Mouse (Mus musculus) E14TG2a.4 (cell line): Measurements from ENCODE around the gene 4930522H14Rik.
A peak's percentile ranks its signal among the peaks of the same experiment; 100 is the strongest.

Source experiments
- H3K27me3 ChIP-seq: 2 replicates; pipeline ENCODE4 v1.6.1; 2014; ENCODE audit warnings: low read length, control low read depth; ENCODE audit not compliant: insufficient read depth
- H3K36me3 ChIP-seq: 2 replicates; pipeline ENCODE4 v1.6.1; 2014; ENCODE audit warnings: low read length, control low read depth; ENCODE audit not compliant: insufficient read depth
- H3K4me1 ChIP-seq: replicated peaks from 2 replicates; pipeline ENCODE4 v1.6.1; 2014; ENCODE audit warnings: low read depth, low read length, control low read depth
- H3K4me3 ChIP-seq: replicated peaks from 2 replicates; pipeline ENCODE4 v1.5.1; 2014; ENCODE audit warnings: mild to moderate bottlenecking, low read length
- H3K9me3 ChIP-seq: 2 replicates; pipeline ENCODE4 v1.6.1; 2014; ENCODE audit warnings: low read length, control low read depth
- CTCF ChIP-seq: conservative IDR thresholded peaks from 2 replicates; pipeline ENCODE4 v1.5.1; 2014; ENCODE audit warnings: low read length
- NANOG ChIP-seq: IDR thresholded peaks from 2 replicates; pipeline ENCODE4 v1.6.1; 2014; ENCODE audit warnings: borderline replicate concordance, low read length, mixed read lengths
- POU5F1 ChIP-seq: IDR thresholded peaks from 2 replicates; pipeline ENCODE4 v1.6.1; 2014; ENCODE audit warnings: low read length, borderline replicate concordance

Gene 4930522H14Rik

GRCm38 (mm10) chr4:109550338-109551150, 19.4 kb upstream of the 4930522H14Rik start:
- Histone ChIP-seq H3K36me3 (no peaks in the 10 kb centered on the region), H3K9me3 (peaks cover 8% of the 10 kb centered on the region), H3K4me3 (no peak overlapping the region), H3K4me1 (no peaks in the 10 kb centered on the region), H3K27me3 (no peaks in the 10 kb centered on the region)
- TF ChIP-seq NANOG = no peak
- TF ChIP-seq CTCF = no peak
- TF ChIP-seq POU5F1 = no peak

DNA sequence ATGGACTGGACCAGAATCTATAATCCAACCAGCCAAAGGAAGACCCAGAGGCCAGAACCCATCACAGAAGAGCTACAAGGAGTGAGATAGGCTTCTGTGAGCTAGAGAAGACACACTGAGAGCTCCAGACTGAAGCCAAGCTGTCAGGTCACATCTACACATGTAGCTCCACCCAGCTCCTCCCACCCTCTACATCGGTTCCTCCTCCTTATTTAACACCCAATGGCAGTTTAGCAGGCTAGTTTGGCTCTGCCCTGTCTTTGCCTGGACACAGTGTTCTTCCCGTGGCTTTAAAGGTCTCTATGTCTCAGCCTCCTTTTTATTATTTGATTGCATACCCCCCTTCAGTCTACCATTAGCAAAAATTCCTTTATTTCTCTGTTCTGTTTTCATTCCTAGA, 16.2 kb upstream of the 4930522H14Rik start:
- H3K4me3 ChIP-seq = no peak overlapping the region
- no peaks in the 10 kb centered on the region for H3K36me3 ChIP-seq
- no peaks in the 10 kb centered on the region for H3K4me1 ChIP-seq
- H3K9me3 ChIP-seq = no peaks in the 10 kb centered on the region
- H3K27me3 ChIP-seq = no peaks in the 10 kb centered on the region
- TF ChIP-seq NANOG = no peak
- TF ChIP-seq CTCF = no peak
- no peak for TF ChIP-seq POU5F1

DNA sequence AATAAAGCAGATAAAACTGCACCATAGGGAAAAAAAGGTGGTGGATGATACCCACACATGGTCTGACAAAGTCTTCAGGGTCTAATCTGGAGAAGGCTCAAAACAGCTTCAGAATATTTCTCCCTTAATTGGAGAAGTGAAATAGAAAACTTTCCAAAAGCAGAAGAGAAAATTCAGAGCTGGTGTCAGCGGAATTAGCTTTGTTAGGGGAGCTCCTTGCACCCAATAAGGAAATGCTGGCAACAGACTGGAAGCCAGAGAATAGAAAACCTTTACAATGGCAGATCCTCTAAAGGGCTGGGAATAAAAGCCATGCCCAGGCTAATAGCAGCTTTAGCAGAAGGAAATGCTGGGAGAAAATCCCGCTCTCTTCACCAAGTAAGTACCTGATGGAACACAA, 15.4 kb upstream of the 4930522H14Rik start:
- no peaks in the 10 kb centered on the region for H3K36me3 ChIP-seq
- H3K27me3 ChIP-seq = no peaks in the 10 kb centered on the region
- TF ChIP-seq CTCF (no peak), POU5F1 (no peak), NANOG (no peak)
- no peak overlapping the region for H3K4me3 ChIP-seq
- H3K4me1 ChIP-seq = no peaks in the 10 kb centered on the region
- no peaks in the 10 kb centered on the region for H3K9me3 ChIP-seq

GRCm38 (mm10) chr4:109530245-109530816, 766 bp downstream of the 4930522H14Rik start:
- Histone ChIP-seq H3K36me3 (no peaks in the 10 kb centered on the region), H3K27me3 (no peaks in the 10 kb centered on the region; the same call in 1 of the 2 replicates), H3K4me3 (no peak overlapping the region), H3K4me1 (no peaks in the 10 kb centered on the region), H3K9me3 (no peaks in the 10 kb centered on the region)
- no peak for TF ChIP-seq CTCF
- no peak for TF ChIP-seq NANOG
- no peak for TF ChIP-seq POU5F1

DNA sequence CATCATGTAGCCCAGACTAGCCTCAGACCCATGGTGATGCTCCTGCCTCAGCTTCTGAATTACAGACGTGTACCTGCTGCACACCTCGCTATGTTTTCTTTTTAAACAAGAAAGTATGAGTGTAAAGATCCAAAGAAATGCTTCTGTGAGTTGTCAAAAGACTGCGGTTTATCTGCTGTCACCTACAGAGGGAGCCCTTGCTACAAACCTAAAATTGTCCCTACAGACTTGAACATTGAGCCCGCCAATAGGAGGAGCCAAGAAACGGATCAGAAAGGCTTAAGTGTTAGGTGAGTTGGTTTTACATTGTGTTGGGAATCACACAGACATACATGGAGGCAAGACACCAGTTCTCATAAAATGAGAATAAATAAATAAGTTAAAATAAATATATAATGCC, 26.2 kb downstream of the 4930522H14Rik start:
- H3K4me1 ChIP-seq = no peaks in the 10 kb centered on the region
- TF ChIP-seq CTCF (peak; percentile 50), NANOG (no peak)
- no peaks in the 10 kb centered on the region for H3K9me3 ChIP-seq
- H3K36me3 ChIP-seq = no peaks in the 10 kb centered on the region
- no peak overlapping the region for H3K4me3 ChIP-seq
- no peaks in the 10 kb centered on the region; the same call in 1 of the 2 replicates for H3K27me3 ChIP-seq

DNA sequence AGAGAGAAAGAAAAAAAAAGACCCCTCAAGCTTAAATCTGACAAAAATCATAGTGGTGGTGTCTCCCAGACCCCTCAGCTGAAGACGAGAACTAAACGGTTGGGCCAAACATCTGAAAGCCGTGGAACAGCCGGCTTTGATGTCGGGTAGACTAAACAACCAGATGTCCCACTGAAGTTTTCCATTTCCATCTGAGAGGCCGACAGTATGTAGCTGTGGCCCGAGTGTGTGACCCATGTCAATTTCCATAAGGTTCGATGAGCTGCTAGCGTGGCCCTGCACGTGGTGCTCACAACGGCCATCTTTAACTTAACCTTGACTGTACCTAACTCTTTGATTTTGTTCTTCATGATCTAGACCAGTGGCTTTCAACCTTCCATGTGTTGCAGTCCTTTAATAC, 32.6 kb downstream of the 4930522H14Rik start:
- peaks cover 5% of the 10 kb centered on the region; the same call in 1 of the 2 replicates for H3K4me1 ChIP-seq
- no peak overlapping the region for H3K4me3 ChIP-seq
- peaks cover 4% of the 10 kb centered on the region; the same call in 1 of the 2 replicates for H3K9me3 ChIP-seq
- TF ChIP-seq POU5F1 (no peak), NANOG (no peak), CTCF (no peak)
- no peaks in the 10 kb centered on the region for H3K36me3 ChIP-seq
- H3K27me3 ChIP-seq = no peaks in the 10 kb centered on the region; the same call in 1 of the 2 replicates

- no peak overlapping the region for H3K4me3 ChIP-seq
Observed at GRCm38 (mm10) chr4:109493581-109493980, 37.5 kb downstream of the 4930522H14Rik start.

GRCm38 (mm10) chr4:109488812-109489211, 42.3 kb downstream of the 4930522H14Rik start:
- H3K4me3 ChIP-seq = no peak overlapping the region
- H3K9me3 ChIP-seq = peaks cover 4% of the 10 kb centered on the region; the same call in 1 of the 2 replicates
- H3K36me3 ChIP-seq = no peaks in the 10 kb centered on the region
- H3K27me3 ChIP-seq = peaks cover 11% of the 10 kb centered on the region
- H3K4me1 ChIP-seq = 0 out of 2 replicates have a peak, but pooled peaks cover 5% of the 10 kb centered on the region
- no peak for TF ChIP-seq POU5F1
- TF ChIP-seq CTCF = no peak
- no peak for TF ChIP-seq NANOG

More at GRCm38 (mm10) chr4:109493581-109493980, 37.5 kb downstream of the 4930522H14Rik start:
- peaks cover 5% of the 10 kb centered on the region; the same call in 1 of the 2 replicates for H3K9me3 ChIP-seq
- TF ChIP-seq POU5F1 = no peak
- TF ChIP-seq CTCF = no peak
- no peak for TF ChIP-seq NANOG
- H3K27me3 ChIP-seq = peaks cover 3% of the 10 kb centered on the region; the same call in 1 of the 2 replicates
- H3K36me3 ChIP-seq = no peaks in the 10 kb centered on the region
- peaks cover 11% of the 10 kb centered on the region; the same call in 1 of the 2 replicates for H3K4me1 ChIP-seq
